Mouse (Mus musculus): ENCODE measurements around the gene Zfp987.
"Not testable (repeated sequence)": the region's sequence is repeated elsewhere in the genome, so short reads cannot be mapped to it uniquely, and the experiment has no call there.

GRCm38 (mm10) chr4:146168730-146169215, 71.7 kb downstream of the Zfp987 start:
- TF ChIP-seq CTCF (IDR thresholded peaks at IDR 0.05; ENCODE audit: borderline replicate concordance, insufficient read depth, low read depth, low read length); POLR2A (IDR thresholded peaks at IDR 0.05; ENCODE audit: borderline replicate concordance, insufficient read depth, low read length): not testable (repeated sequence)

All from cerebellum, adult 2 months (tissue).